Mouse (Mus musculus) liver (tissue): ENCODE data around the gene Trpv4.
A peak's percentile ranks its signal among the peaks of the same experiment; 100 is the strongest.

Experiments
- DNase-seq: peaks from one replicate; pipeline ENCODE4 v3.0.0-alpha.2; 2020; ENCODE audit warnings: mixed read lengths

Gene Trpv4

GRCm38 (mm10) chr5:114588416-114588815 is 69.8 kb downstream of the Trpv4 start:
- no peak for DNase-seq

- DNase-seq, result peak; percentile 72
Observed at GRCm38 (mm10) chr5:114587908-114588307, 70.3 kb downstream of the Trpv4 start.

GRCm38 (mm10) chr5:114585682-114586081 is 72.5 kb downstream of the Trpv4 start:
- no peak for DNase-seq

- no peak for DNase-seq
Observed at GRCm38 (mm10) chr5:114584293-114585104, 73.7 kb downstream of the Trpv4 start.

- DNase-seq, result no peak
Observed at GRCm38 (mm10) chr5:114583490-114584175, 74.6 kb downstream of the Trpv4 start.

GRCm38 (mm10) chr5:114583046-114583445 is 75.2 kb downstream of the Trpv4 start:
- DNase-seq, result no peak

- no peak for DNase-seq
Observed at GRCm38 (mm10) chr5:114581486-114581885, 76.7 kb downstream of the Trpv4 start.

GRCm38 (mm10) chr5:114579714-114580357 is 78.4 kb downstream of the Trpv4 start:
- DNase-seq, result no peak

GRCm38 (mm10) chr5:114578361-114578760 is 79.9 kb downstream of the Trpv4 start:
- no peak for DNase-seq

GRCm38 (mm10) chr5:114575986-114576605 is 82.1 kb downstream of the Trpv4 start:
- DNase-seq, result no peak

- no peak for DNase-seq
Observed at GRCm38 (mm10) chr5:114575530-114575929, 82.7 kb downstream of the Trpv4 start.

- DNase-seq, result no peak
Observed at GRCm38 (mm10) chr5:114575010-114575409, 83.2 kb downstream of the Trpv4 start.

GRCm38 (mm10) chr5:114573920-114574628 is 84.1 kb downstream of the Trpv4 start:
- no peak for DNase-seq

GRCm38 (mm10) chr5:114572997-114573396 is 85.2 kb downstream of the Trpv4 start:
- no peak for DNase-seq
